Mouse (Mus musculus): ENCODE measurements at regions not wholly inside any gene's neighbourhood (a gene's known extent, or its start where the extent isn't known, plus 50 kb on each side); places are given as distances from the start of the nearest gene placed in this dataset.
A peak's percentile ranks its signal among the peaks of the same experiment; 100 is the strongest.

DNA sequence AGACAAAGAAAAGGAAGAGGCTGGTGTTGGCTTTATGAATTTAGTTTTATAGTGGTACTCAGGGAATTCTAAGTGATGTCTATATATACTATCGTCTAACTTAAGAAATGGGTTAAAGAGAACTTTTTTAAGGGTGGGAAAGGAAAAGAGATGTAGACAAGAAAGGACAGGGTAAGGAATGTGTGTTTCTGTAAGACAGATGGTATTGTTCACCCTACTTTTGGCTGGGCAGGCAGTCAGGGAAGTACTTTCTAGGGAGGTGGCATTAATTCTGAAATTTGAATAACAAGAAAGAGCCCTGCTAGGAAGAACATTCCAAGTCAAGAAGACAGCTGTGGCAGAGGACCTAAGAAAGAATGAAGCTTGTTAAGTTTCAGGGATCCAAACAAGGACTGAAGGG is 263.0 kb downstream of the Pik3r1 start:
- DNase-seq, result no peak

DNA sequence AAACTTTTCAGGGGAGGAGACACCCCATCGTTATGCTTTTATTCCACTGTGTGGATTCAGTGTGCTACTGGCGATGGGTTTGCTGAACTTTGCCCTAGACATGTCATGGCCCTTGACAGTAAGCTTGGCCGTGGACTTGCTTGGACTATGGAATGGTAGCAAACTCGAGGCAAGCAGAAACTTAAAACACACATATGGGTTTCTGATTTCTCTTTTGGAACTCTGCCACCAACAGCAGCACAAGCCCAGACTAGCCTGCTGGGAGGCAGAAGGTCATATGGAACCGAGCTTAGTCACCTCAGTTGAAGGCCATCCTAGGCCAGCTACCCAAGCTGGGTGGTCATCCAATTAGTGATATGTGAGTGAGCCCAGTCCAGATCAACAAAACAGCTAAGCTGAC is 263.8 kb downstream of the Pik3r1 start:
- peak; percentile 69 for DNase-seq

DNA sequence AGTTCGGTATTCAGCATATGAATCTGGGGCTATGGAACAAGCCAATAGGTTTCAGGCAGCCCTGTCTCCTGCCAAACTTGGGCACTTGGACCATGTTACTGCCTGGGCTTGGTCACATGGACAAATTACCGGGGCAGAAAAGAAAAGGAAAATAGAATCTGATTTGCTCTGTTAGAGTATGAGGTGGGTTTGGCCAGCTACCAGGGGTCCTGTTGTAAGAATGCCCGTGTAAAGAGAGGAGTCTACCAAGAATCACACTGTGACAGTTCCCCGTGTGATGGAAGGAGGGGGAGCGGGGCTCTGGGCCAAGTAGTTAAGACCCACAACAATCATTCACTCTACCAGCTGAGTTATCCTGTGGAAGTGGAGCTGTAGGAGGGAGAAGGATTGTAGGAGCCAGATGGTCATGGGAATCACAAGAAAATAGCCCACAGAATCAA is 266.2 kb downstream of the Pik3r1 start:
- DNase-seq, result no peak

DNA sequence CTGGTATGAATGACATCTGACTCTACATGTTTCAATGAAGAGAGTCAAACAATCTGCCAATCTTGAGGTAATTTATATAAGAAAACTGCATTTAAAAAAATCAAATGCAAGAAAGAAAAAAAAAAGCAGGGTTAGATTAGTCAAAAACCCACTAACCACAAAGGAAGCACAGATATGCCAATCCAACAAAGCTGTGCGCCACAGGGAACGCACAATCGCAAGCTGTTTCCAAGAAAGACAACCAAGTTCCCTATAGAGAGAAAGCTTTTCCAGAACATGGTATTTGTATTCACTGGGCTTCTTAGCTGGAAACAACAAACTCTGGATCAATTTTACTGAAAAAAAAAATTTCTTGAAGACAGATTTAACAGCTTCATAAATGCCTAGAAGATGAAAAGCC is 267.0 kb downstream of the Pik3r1 start:
- DNase-seq, result no peak

DNA sequence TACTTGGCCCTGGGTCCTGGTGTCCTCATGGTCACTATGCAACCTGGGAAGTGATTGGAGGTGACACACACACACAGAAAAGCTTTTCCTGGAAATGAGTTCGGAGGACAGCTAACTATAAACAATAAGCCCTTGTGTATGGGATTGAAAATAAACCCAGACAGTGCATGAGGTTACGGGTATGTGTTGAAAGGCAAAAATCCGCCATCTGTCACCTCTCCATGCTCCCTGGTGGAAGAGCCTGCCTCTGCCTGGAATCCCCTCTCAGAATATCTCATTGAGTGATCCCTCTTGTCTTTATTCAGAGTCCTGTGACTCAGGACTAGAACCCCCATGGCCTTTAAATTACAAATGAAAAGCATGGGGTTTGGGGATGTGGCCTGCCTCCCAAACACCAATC is 276.2 kb downstream of the Pik3r1 start:
- no peak for DNase-seq

DNA sequence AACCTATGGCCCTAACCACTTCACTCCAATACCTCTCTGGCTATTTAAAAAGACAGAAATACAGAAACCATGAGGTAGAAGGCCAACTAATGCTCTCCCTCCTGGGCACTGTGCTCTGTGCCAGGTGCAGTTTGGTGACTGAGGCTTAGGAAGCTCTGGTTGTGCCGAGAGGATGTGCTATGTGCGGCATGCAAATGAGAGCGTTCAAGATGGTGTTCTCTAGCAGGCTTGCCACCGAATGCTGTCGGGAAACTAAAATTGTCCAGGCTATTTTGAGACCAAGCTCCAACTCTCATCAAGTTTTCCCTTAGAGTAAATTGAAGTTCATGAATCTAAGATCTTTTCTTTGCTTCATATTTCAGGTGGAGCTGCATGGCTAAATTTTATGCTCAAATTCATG is 277.1 kb downstream of the Pik3r1 start:
- DNase-seq, result no peak

DNA sequence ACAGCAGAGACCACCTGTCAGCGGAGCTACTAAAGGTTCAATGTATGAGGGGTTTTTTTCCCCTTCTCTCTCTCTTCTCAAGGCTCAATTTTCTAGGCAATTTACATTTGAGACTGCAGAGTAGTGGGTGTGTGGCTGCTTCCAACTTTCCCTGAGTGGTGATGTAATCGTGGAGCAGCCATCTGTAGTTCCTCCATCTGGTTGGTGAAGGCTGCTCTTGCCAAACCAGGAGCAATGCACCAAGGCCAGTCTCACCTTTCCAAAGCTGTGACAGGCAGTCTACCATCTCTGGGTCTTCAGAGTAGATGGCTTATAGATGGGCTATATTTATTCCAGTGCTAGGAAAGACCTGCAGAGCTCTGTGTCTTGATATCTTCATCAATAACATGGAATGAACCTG is 280.4 kb downstream of the Pik3r1 start:
- DNase-seq, result no peak

DNA sequence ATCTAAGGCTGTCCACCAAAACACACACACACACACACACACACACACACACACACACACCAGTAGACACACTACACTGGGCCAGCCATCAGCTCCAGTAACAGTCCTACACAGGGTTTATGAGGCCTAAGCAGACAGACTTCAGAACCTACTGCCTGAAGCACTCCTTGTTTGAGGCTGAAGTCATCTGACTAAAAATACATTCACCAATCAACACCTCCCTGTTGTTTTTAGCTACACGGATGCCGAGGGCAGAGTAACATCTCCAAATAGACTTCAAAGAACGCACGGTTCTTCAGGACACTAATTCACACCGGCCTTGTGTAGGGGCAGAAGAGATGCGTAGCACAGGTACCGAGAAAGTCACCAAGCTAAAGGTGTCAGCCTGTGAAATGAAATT is 282.2 kb downstream of the Pik3r1 start:
- DNase-seq, result no peak

DNA sequence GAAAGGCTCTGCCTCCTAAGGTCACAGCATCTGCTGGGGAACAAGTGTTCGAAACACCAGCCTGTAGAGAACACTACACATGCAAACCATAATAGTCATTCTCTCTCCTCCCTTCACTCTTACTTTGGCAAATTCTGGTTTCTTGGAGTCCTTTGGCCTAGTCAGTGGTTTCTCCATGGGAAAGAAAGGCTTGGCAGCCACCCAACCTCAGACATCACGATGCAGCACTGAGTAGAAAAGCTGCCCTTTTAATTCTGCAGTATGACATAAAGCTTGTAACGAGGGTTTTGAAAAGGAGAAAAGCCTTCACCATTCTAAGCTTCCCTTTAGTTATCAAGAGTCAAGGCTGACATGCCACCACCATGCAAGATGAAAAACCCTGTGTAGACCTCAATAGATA is 284.2 kb downstream of the Pik3r1 start:
- peak; percentile 46 for DNase-seq

DNA sequence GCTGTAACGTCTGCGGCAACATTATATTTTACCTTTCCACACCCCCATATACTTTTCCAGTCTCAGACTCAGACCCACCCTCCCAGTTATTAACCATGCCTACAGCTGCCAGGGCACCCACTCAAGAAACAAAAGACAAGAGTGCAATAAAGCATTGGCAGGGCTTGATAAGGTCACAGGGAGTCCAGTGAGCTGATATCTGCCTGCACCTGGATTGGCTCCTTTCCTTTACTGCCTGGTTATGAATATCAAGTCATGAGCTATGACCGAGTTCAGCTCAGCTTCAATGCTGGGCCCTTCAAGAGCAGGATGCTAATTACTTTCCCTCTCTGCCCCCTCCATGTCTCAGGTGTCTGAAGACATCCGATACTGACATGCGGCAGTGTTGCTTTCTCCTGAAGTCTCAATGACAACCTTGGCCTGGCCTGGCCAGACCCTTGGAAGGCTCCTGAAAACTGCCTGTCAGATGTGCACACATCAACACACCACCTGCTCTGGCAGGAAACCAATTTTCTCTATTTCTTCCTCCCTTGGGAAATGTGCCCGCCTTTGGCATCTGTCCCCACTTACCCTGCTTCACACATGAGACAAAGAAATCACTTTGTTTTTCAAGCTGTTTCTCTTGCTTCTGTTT is 286.3 kb downstream of the Pik3r1 start:
- no peak for DNase-seq

DNA sequence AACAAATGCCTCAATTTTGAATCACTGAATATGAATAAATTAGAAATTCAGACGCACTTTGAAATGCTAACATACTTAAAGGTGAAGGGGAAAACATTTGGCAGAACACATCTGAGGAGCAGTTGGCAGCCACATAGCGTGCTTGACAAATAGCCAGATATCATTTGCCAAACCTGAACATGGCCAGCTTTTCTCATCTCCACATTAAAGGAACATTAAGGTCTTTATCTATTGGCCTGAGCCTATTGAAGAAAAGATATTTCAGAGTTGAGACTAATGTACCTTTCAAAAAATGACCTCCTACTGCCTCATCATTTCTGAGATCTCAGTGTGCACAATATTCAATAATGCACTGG is 288.7 kb downstream of the Pik3r1 start:
- DNase-seq, result peak; percentile 9

DNA sequence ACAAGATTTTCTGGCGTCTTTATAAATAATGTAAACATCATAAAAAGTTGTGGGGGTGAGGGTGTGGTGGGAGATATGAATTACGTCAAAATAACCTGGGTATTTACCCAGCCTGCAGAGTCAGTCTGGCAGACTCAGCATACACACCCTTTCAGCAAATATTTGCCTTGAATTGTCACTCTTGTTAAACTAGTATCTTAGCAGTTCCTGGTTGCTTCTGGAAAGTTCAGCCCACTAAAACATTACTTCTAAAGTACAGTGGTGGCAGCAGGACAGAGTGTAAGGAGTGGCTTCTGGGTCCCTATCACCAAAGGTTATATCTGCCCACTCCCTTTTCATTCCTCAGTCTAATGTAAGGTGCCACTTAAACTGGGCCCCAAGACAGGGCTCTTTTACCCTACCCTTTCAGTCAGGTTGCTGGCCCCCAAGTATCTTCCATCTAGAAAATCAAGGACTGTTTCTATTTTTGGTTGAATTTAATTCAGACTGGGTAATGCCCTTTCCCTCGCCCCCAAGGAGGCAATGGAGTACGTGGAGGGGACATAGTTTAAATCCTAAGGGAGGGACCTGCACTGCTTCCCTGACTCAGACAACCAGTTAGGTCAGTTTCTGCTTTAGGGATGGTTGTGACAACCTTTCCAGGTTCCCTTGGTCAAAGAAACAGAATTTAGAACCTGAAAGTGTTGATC is 289.3 kb downstream of the Pik3r1 start:
- no peak for DNase-seq

DNA sequence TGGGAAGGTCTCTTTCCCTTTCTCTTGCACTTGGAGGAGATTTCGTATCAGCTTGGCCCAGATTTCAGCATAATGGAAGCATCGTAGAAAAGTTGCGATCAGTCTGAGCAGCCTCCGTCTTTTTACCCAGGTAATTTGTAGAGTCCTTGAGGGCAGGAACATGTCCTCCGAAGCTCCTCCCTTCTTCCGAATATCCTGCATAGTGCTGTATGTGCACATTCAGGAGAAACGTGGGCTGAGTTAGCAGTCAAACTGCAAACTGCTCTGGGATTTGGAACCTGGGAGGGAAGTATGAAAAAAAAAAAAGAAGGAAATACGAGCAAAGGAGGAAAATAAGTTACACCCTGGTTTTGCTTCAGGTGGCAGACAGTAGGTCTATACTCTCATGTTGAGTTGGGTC is 294.7 kb downstream of the Pik3r1 start:
- no peak for DNase-seq

DNA sequence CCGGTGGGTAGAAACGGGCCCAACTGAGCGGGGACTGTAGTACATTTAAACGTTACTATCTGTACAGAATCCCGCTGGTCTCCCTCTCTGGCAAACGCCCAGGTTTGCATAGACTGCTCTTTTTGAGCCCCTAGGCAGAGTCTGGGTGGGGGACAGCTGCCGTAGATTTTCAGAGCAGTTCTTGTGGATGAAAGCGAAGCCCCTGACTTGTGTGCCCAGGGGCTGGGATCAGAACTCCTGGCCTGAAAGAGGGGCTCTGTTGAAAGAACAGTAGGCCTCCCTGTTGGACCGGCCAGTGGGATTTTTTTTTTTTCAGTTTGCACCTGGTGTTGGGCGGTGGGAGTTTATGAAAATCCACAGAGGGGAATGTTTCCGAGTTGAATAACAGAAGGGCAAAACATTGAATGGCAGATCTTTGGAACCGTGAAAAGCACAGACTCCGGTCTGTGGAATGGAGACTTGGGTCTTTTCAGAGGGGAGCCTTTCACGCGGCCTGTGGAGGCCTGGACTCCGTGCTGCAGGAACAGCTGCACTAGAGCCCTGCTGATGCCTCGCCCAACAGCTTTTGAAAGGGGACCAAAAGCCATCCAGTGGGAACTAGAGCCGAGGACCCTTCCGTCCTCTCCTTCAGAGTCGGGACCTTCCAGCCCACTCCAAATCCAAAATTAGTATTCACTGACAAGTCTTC is 297.3 kb downstream of the Pik3r1 start:
- no peak for DNase-seq

DNA sequence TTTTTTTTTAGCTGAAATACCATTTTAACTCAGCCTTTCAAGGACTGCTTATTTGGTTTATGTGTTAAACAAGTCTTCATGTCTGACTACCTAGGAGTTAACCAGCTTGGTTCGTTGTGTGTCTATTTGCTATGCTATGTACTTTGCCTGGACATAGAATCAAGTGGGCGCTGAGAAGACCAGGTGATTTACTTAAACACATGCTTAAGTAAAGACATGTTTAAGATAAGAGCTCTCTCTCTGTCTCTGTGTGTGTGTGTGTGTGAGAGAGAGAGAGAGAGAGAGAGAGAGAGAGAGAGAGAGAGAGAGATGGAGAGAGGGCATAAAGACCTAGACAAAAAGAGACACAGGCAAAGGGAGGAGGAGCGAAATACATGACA is 302.3 kb downstream of the Pik3r1 start:
- DNase-seq, result no peak

DNA sequence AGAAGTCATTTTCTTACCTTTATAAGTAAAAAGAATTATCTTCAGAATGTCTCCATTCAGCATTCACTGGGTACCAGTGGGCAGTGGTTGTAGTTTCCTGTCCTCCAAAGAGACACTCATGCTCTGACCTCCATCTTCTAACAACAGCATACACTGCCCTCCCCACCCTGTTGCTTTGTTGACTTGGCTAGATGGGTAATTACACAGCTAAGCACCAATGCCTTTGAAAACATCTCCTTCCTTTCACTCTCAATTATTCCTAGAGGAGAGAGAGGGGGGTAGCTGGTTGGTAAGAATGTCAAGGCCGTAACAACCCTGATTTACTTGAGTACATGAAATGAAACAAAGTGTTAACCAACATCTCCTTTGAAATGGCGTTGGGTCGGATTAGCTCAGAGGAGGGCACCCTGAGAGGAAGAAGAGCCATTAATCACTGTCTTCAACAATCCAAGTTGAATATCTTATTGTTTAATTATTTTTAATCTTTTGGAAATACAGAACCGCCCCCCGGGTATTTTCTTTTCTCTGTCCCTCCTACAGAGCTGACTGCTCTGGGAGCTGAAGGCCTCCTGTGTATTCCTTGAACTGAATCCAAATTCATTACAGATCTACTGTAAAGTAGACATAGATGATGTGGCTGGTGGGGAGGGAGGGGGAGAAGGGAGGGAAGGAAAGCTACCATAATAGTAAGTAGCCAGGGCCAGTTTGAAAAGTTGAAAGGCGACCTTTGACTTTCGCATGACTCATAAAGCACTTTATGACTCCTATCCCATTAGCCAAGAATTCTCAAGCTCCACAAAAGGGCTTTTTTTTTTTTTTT is 302.9 kb downstream of the Pik3r1 start:
- DNase-seq, result peak; percentile 48

DNA sequence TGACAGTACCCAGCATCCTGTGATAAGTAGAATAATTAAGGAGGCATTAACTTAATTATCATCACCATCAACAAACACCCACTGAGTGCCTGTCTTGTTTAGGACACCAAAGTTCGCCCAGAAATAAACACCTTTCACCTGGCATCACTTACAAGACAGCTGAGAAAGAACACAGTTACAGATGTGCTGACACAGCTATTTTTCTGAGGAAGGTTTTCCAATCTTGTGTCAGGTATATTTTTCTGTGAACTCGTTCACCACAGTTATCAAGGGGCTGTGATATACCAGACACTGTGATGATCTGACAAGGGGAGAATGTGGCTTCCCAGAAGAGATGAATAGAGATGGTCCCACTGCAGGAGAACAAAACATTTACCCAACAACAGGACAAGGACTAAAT is 311.1 kb downstream of the Pik3r1 start:
- no peak for DNase-seq

DNA sequence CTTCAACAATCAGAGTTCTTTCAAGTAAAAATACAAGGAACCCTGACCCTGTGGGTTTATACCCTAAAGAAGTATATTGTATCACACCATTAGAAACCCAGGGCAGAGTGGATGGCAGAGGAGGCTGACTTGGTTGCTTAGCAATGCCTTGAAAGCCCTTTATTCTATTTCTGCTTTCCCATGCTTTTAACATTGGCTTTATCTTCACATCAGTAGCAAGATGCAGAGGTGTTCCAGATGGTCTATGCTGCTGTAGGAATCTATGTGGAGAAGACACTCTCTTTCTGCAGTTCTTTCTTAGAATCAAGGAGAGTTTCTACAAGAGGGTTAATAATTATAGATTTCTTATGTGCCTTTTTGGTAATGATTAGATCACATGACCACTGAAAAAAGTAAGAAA is 313.7 kb downstream of the Pik3r1 start:
- no peak for DNase-seq

DNA sequence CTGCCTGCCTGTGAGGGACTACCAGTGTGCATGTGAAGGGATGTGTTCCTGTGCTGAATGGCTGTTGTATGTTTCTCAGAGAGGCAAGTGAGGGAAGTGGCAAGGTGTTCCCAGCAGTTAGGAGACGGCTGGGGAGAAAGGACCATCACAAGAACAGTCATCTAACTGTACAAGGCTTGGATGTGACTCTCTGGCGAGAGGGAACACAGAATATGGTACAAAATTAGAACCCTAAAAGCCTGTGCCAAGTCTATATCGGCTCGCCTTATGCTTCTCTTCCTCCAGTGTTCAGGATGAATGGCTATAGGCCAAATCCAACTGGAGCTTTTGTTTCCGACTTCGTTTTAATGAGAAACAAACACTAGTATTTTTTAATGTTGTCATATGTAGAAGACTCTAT is 317.5 kb downstream of the Pik3r1 start:
- DNase-seq, result no peak

DNA sequence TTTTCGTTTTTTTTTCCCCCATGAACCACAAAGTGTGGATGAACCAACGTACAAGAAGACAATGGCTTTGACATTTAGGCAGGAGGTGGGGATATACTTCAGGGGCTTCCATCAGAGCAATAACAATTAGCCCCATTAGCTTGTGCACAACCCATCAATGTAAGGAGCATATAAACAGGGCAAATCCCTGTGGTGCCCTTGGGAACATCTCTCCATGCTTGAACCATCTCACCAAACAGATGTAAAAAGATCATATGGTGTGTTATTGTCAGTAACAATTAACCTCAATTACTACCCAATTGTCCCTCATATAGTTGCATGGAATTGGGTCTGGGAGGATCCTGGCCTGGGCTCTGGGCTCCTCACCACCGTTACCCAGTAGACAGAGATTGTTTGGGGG is 328.5 kb downstream of the Pik3r1 start:
- DNase-seq, result no peak

DNA sequence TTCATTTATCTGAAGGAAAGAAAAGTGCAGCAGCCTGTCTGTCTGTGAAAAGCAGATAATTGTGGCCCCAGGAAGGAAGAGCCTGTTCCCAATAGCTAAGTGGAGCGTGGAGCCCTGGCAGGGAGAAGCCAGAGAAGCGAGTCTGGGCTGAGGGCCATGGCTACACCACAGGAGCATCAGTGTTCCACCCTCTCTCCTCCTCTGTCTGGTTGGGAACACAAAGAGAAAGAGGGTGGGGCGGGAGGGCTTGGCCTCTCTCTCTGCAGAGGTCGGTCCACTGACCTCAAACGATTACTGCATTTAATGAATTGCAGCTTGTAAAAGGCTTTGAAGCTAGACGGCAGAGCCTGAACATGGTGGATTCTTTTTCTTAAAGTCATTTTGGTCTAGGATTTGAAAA is 329.0 kb downstream of the Pik3r1 start:
- DNase-seq, result no peak

DNA sequence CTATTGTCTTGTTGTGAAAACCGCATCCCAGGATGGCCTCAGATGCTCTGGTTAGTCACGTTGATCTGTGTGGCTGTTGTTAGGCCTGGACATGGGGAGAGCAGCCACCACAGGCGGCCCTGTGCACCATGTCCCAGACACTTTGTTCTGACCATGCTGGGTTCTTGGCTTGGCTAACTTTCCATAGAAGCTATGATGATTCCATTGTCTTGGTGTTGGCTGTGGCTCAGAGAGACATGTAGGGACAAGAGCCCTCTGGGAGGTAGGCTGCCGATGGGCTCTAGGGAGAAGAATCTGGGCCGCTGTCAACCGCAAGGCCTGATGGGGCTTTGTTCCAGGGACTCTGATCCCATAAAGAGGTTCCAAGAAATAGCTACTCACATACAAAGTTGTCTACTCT is 334.9 kb downstream of the Pik3r1 start:
- DNase-seq, result no peak

All from adrenal gland, postnatal 14 days (tissue).